Comparison of ENCODE assay signal across 8 mouse cellular contexts in the genomic region with DNA sequence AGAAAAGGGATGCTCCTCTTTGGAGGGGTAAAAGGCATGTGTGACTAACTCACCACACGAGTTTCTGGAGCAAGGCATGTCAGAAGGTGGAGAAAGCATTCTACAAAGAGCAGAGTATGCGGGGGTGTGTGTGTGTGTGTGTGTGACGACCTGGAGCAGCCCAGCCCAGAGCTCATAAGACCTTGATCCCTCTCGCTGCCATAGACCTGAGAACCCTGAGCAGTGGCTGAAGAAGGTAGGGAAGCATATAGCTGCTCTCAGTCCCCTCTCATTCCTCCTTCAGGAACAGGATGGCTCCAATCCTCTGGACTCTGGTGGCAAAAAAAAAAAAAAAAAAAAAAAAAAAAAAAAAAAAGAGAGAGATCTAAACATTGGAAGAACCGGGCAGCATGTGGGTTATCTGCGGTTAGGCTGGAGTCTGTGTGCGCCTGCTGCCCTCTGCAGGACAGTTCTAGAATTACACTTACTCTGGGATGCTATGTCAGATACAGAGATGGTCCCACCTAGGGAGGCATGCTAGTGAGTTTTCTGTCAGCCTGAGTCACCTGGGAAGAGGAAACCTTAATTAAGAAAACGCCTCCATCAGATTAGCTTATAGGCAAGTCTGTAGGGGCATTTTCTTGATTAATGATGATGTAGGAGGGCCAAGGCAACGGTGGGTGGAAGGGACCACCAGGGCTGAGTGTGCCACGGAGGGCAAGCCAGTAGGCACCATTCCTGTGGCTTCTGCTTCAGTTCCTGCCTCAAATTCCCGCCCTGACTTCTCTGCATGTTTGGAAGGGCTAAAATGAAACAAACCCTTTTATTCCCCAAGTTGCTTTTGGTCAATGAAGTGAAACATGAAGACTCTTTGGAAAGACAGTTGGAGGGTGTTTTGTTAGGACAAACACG. TPM values are rescaled to one million over a fixed set of nuclear protein-coding genes. Genes with fewer than 3 reads are reported as not detected.
DNase-seq lines count a peak whose midpoint lies in the region; ATAC-seq and TF ChIP-seq lines count a peak whose summit lies in the region.

No protein-coding gene starts in this region.

- H3K27ac ChIP-seq in limb, embryonic 12.5 days = peak overlapping the region; percentile 25; the same call in 1 of the 2 replicates
- no peak overlapping the region for H3K27ac ChIP-seq in testis, adult 2 months (ENCODE audit: control insufficient read depth, insufficient read depth, low read depth, low read length)

- no peak overlapping the region for H3K9ac ChIP-seq in limb, embryonic 12.5 days (replicated peaks)

- POLR2A ChIA-PET in Patski (lab: Charles Lee) = no interaction called here

- no peak for ATAC-seq in Patski
- ATAC-seq in limb, embryonic 12.5 days (ENCODE audit: insufficient number of reproducible peaks, insufficient read depth, low FRiP score, low TSS enrichment, low read depth) = no peak

- DNase-seq in 416B (ENCODE audit: low read depth) (peak; percentile 72), Patski (ENCODE audit: low read depth, low spot score) (peak; percentile 19)
- DNase-seq in cerebellum, postnatal 25 days = peak; percentile 84 to 88
- peak; percentile 74 to 85 for DNase-seq in frontal cortex, postnatal 25 days (ENCODE audit: low spot score in 2 of 2)
- peak; percentile 63 to 78 for DNase-seq in kidney, adult 8-10 months
- peak; percentile 22 to 47 for DNase-seq in natural killer cell, adult 2 months (ENCODE audit: low spot score in 2 of 2)

- no peak for TF ChIP-seq POLR2A in testis, adult 2 months (IDR thresholded peaks at IDR 0.05; ENCODE audit: control insufficient read depth, low read depth, low read length)

- in situ Hi-C loops in Patski (cut with MboI; ENCODE audit: low pct_unique_long_range_greater_than_20kb) = loop anchor here (5.0 kb wide), 1 partner anchor 1030 kb away; no protein-coding TSS in a partner anchor

- H3K27me3 ChIP-seq in Patski = no peaks in the 10 kb centered on the region
- H3K27me3 ChIP-seq in limb, embryonic 12.5 days = no peaks in the 10 kb centered on the region
- H3K27me3 ChIP-seq in testis, adult 2 months (ENCODE audit: control insufficient read depth, insufficient read depth, low read length) = no peaks in the 10 kb centered on the region

- H3K36me3 ChIP-seq in limb, embryonic 12.5 days = peaks cover 50% of the 10 kb centered on the region
- no peaks in the 10 kb centered on the region for H3K36me3 ChIP-seq in testis, adult 2 months (ENCODE audit: control insufficient read depth, insufficient read depth, low read length)

- TF ChIP-seq CTCF in Patski (IDR thresholded peaks at IDR 0.05) = no peak
- peak; percentile 91; the same call in 1 of the 2 replicates for TF ChIP-seq CTCF in testis, adult 2 months (IDR thresholded peaks at IDR 0.05; ENCODE audit: control insufficient read depth, insufficient read depth, insufficient replicate concordance, low read depth, low read length)

- H3K4me2 ChIP-seq in limb, embryonic 12.5 days = no peak overlapping the region

- peaks cover 34% of the 10 kb centered on the region for H3K4me1 ChIP-seq in limb, embryonic 12.5 days (replicated peaks)
- H3K4me1 ChIP-seq in testis, adult 2 months (ENCODE audit: control insufficient read depth, insufficient read depth, low read length) = peaks cover 2% of the 10 kb centered on the region

- H3K4me3 ChIP-seq in limb, embryonic 12.5 days (replicated peaks) = no peak overlapping the region
- no peak overlapping the region for H3K4me3 ChIP-seq in testis, adult 2 months (ENCODE audit: control insufficient read depth, low read depth, low read length)

- CTCF ChIA-PET in Patski (lab: Charles Lee) = interaction anchor here (0.6 to 2.3 kb wide), 5 partner anchors 12 to 215 kb away, joined by 3 to 7 read pairs (median 3); no protein-coding TSS in a partner anchor

- no peaks in the 10 kb centered on the region for H3K9me3 ChIP-seq in limb, embryonic 12.5 days

- WGBS in limb, embryonic 12.5 days = 32% methylated on average over 12 of the region's 12 CpGs

RNA-seq across cellular contexts. Expression of gene Rgma, which starts 47.2 kb away (rescaled TPM):
- 14.6 TPM for polyA plus RNA-seq in Patski (2021)
- 24.1 and 26.7 TPM in 2 replicates for polyA plus RNA-seq in limb, embryonic 12.5 days (2016; fragmentation: Nextera tagmentation; extraction: Ambion mirVana)
- 8.5 and 9.3 TPM in 2 replicates for polyA plus RNA-seq in testis, adult 2 months (2012; rRNA removed)

Comparison
In these comparisons a context has a peak if more than half of its experiments do, and no peak if none do; other contexts are left out.
1. DNase-seq: peak in every context shown above with its lines; median percentile 86 in cerebellum, postnatal 25 days; 80 in frontal cortex, postnatal 25 days; 72 in 416B; 70 in kidney, adult 8-10 months; 34 in natural killer cell, adult 2 months; 19 in Patski.